Mouse (Mus musculus) hindbrain, postnatal 0 days (tissue): ENCODE results near the gene Gm13889. TPM values are rescaled to one million over a fixed set of nuclear protein-coding genes. Genes with fewer than 3 reads are reported as not detected.

Experiments
- ATAC-seq: fragments of 200-750 bp; cut with Nextera tagmentation; 2 replicates; pipeline ENCODE4 v1.8.0; 2017; ENCODE audit warnings: mild to moderate bottlenecking, moderate TSS enrichment, moderate library complexity
- DNase-seq: peaks from one replicate; pipeline ENCODE4 v3.0.0-alpha.2; 2015; ENCODE audit warnings: low spot score
- H3K27ac ChIP-seq: fragments of 300-500 bp; sonication (generic); 2 replicates; pipeline ENCODE4 v1.5.1; 2014; ENCODE audit warnings: mild to moderate bottlenecking
- H3K27me3 ChIP-seq: fragments of 300-500 bp; sonication (generic); 2 replicates; pipeline ENCODE4 v1.6.1; 2014; ENCODE audit warnings: low read length, mixed read lengths; ENCODE audit not compliant: insufficient read depth
- H3K36me3 ChIP-seq: fragments of 300-500 bp; sonication (generic); 2 replicates; pipeline ENCODE4 v1.6.1; 2014; ENCODE audit warnings: low read length, mixed read lengths; ENCODE audit not compliant: insufficient read depth
- H3K4me1 ChIP-seq: fragments of 300-500 bp; sonication (generic); 2 replicates; pipeline ENCODE4 v1.6.1; 2014; ENCODE audit warnings: antibody characterized with exemption, low read length, mixed read lengths; ENCODE audit not compliant: insufficient read depth
- H3K4me2 ChIP-seq: fragments of 300-500 bp; sonication (generic); 2 replicates; pipeline ENCODE4 v1.6.1; 2014; ENCODE audit warnings: low read depth, mild to moderate bottlenecking, low read length, moderate library complexity, mixed read lengths
- H3K4me3 ChIP-seq: fragments of 300-500 bp; sonication (generic); 2 replicates; pipeline ENCODE4 v1.5.1; 2014; ENCODE audit warnings: low read length
- H3K9ac ChIP-seq: fragments of 300-500 bp; sonication (generic); replicated peaks from 2 replicates; pipeline ENCODE4 v1.6.1; 2014; ENCODE audit warnings: mild to moderate bottlenecking, low read length, moderate library complexity, mixed read lengths
- H3K9me3 ChIP-seq: fragments of 300-500 bp; sonication (generic); 2 replicates; pipeline ENCODE4 v1.6.1; 2016; ENCODE audit warnings: low read length, mixed read lengths
- CTCF ChIP-seq: IDR thresholded peaks from 2 replicates; pipeline ENCODE4 v1.5.1; 2016; ENCODE audit warnings: antibody characterized with exemption, control low read depth, low read depth
- WGBS: fragments of 180-500 bp; shearing (Covaris S2); extraction: QIAGEN DNeasy Blood & Tissue Kit; methylation state at CpG from one replicate; pipeline ENCODE4 v1.1.7; 2014; 5-methylcytosine and 5-hydroxymethylcytosine counted together
- polyA plus RNA-seq: library from polyadenylated mRNA; unstranded; fragments of >200 nt; fragmentation: Nextera tagmentation; extraction: Ambion mirVana; gene quantifications from 2 replicates; pipeline ENCODE4 v1.2.1, GENCODE M21; 2015
- total RNA-seq: library from RNA; depleted of rRNA; stranded (reverse); fragments of >200 nt; gene quantifications from 2 replicates; pipeline ENCODE4 v1.2.3, GENCODE M21; 2014

The Gm13889 gene
- total and polyA plus RNA-seq, 2 experiments from 2014 or later = 16.4 to 38.5 TPM

DNA sequence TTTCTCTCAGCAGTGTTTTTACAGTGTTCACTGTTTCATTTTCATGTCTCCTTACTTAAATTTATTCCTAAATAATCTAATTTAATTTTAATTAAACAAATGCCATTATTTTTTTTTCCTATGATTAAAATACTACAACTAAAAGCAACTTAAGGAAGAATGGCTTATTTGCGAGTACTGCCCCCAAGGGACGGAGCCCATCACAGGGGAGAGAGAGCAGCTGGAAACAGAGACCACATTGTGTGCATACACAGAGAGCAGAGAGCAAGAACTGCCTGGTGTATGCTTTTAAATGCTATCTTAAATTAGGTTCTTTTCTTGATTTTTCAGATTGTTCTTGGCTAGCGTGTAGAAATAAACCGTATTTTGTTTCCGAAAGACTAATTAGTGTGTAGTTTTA lies 10.0 kb downstream of the Gm13889 start:
- Histone ChIP-seq H3K9ac (no peak overlapping the region), H3K27me3 (no peaks in the 10 kb centered on the region), H3K4me1 (no peaks in the 10 kb centered on the region), H3K4me2 (no peak overlapping the region), H3K4me3 (no peak overlapping the region), H3K27ac (no peak overlapping the region), H3K36me3 (no peaks in the 10 kb centered on the region), H3K9me3 (0 out of 2 replicates have a peak, but pooled peaks cover 7% of the 10 kb centered on the region)
- no peak for DNase-seq
- ATAC-seq = no peak
- no peak for TF ChIP-seq CTCF
- 60% methylated on average over 5 of the region's 5 CpGs for WGBS

DNA sequence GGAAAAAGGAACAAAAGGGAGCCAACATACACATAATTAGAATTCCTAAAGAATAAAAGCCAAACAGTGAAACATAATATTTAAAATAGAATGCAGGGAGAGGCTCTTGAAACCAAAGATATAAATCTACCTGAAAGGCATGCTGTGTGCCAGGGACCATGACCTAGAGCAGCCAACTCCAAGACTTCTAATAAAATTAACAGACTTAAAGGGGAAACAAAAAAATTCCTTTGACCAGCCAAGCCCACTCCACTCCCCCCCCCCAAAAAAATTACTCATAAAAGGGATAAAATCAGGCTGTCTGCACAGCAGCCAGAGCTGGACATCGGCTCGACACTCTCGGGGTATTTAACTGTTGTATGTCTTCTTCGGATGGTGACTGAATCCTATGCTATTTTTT lies 12.1 kb downstream of the Gm13889 start:
- Histone ChIP-seq H3K4me3 (no peak overlapping the region), H3K36me3 (no peaks in the 10 kb centered on the region), H3K9me3 (0 out of 2 replicates have a peak, but pooled peaks cover 7% of the 10 kb centered on the region), H3K4me1 (no peaks in the 10 kb centered on the region), H3K27me3 (no peaks in the 10 kb centered on the region), H3K27ac (no peak overlapping the region), H3K9ac (no peak overlapping the region), H3K4me2 (no peak overlapping the region)
- DNase-seq (no peak), ATAC-seq (no peak)
- TF ChIP-seq CTCF = no peak
- WGBS = 95% methylated on average over 4 of the region's 4 CpGs

- DNase-seq (no peak), ATAC-seq (no peak)
- Histone ChIP-seq H3K4me3 (no peak overlapping the region), H3K9me3 (0 out of 2 replicates have a peak, but pooled peaks cover 7% of the 10 kb centered on the region), H3K27me3 (no peaks in the 10 kb centered on the region), H3K4me2 (no peak overlapping the region), H3K27ac (no peak overlapping the region), H3K4me1 (no peaks in the 10 kb centered on the region), H3K36me3 (no peaks in the 10 kb centered on the region), H3K9ac (no peak overlapping the region)
- TF ChIP-seq CTCF = peak; percentile 18
- whole genome bisulfite sequencing = 93% methylated on average over 2 of the region's 2 CpGs
Observed at GRCm38 (mm10) chr2:93944099-93944498, 12.9 kb downstream of the Gm13889 start.

GRCm38 (mm10) chr2:93941670-93942069 lies 15.3 kb downstream of the Gm13889 start:
- H3K4me2 ChIP-seq = no peak overlapping the region
- 69% methylated on average over 11 of the region's 11 CpGs for WGBS
- no peak for ATAC-seq

GRCm38 (mm10) chr2:93938534-93938933 lies 18.5 kb downstream of the Gm13889 start:
- no peak overlapping the region for H3K4me2 ChIP-seq
- peak; percentile 20 for DNase-seq
- TF ChIP-seq CTCF = no peak
- H3K9ac ChIP-seq = no peak overlapping the region
- no peaks in the 10 kb centered on the region for H3K4me1 ChIP-seq
- 0 out of 2 replicates have a peak, but pooled peaks cover under 1% of the 10 kb centered on the region for H3K9me3 ChIP-seq
- H3K27ac ChIP-seq = no peak overlapping the region
- 70% methylated on average over 9 of the region's 9 CpGs for WGBS
- H3K36me3 ChIP-seq = no peaks in the 10 kb centered on the region
- H3K4me3 ChIP-seq = no peak overlapping the region
- no peaks in the 10 kb centered on the region for H3K27me3 ChIP-seq
- ATAC-seq = no peak

More at GRCm38 (mm10) chr2:93941670-93942069, 15.3 kb downstream of the Gm13889 start:
- Histone ChIP-seq H3K9ac (no peak overlapping the region), H3K27ac (no peak overlapping the region), H3K9me3 (0 out of 2 replicates have a peak, but pooled peaks cover 7% of the 10 kb centered on the region), H3K36me3 (no peaks in the 10 kb centered on the region), H3K4me3 (no peak overlapping the region), H3K27me3 (no peaks in the 10 kb centered on the region), H3K4me1 (no peaks in the 10 kb centered on the region)
- TF ChIP-seq CTCF = no peak
- no peak for DNase-seq

DNA sequence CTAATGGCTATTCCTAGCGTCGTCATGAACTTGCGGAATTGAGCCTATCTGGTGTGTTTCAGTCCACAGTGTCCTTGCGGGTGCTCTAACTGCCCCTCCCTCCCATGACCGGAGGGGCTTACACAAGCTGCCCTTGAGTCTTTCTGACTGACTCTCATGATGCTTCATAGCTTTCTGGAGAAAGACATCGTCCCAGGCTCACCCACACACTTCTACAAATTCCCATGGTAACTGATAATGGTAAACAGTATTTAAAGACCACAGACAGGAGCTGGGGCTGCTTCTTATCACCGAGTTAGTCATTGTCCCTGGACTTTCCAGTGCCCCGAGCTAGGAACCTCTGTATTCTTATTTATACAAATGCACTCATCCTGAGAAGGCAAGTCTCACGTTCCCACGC lies 28.1 kb downstream of the Gm13889 start:
- 88% methylated on average over 10 of the region's 10 CpGs for WGBS
- Histone ChIP-seq H3K9me3 (no peaks in the 10 kb centered on the region), H3K9ac (no peak overlapping the region), H3K4me2 (no peak overlapping the region), H3K27me3 (no peaks in the 10 kb centered on the region), H3K4me3 (no peak overlapping the region), H3K4me1 (no peaks in the 10 kb centered on the region), H3K27ac (no peak overlapping the region), H3K36me3 (no peaks in the 10 kb centered on the region)
- DNase-seq (no peak), ATAC-seq (no peak)
- no peak for TF ChIP-seq CTCF

DNA sequence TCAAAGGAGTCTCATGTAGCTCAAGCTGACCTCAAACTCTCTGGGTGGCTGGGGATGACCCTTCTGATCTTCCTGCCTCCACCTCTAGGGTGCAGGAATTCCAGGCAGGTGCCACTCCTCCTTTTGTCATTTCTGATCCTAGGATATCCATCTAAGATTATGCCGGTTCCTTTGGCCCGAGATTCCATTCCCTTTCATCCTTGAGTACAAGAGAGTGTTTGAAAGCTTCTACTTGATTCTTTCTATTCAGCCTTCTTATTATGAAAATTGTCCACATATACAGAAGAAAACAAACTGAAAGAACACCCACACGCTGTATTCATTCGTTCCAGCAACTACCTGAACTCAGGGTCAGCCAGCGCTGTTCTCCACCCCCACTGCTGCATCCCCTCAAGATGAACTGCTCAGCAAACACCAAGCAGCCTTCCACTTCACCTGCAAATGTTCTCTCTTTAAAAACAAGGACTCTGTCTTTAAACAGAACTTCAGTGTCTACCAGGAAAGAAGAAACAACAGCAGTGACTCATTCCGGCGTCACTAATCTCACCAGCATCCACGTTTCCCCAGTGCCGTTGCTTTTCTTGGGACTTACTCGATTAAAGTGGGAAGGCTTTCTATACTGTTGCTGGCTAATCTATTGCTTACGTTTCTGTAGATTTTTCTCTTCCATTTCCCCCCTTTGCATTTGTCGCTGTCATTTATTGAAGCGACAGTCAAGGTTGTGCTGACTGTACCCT lies 29.1 kb downstream of the Gm13889 start:
- 70% methylated on average over 13 of the region's 13 CpGs for WGBS
- Histone ChIP-seq H3K9ac (no peak overlapping the region), H3K36me3 (no peaks in the 10 kb centered on the region), H3K4me1 (no peaks in the 10 kb centered on the region), H3K9me3 (no peaks in the 10 kb centered on the region), H3K4me2 (no peak overlapping the region), H3K27ac (no peak overlapping the region), H3K4me3 (no peak overlapping the region), H3K27me3 (no peaks in the 10 kb centered on the region)
- ATAC-seq (no peak), DNase-seq (no peak)
- no peak for TF ChIP-seq CTCF
